Mouse (Mus musculus) regulatory T cell (primary cell): Measurements from ENCODE around the gene Xpo1.

Experiments used
- in situ Hi-C: fragments of 300-600 bp; cut with MboI, MseI; formaldehyde crosslinking; loops from one replicate; pipeline ENCODE4 v1.15.1; 2025; ENCODE audit warnings: high pct_unique_total_duplicates

Xpo1 gene

DNA sequence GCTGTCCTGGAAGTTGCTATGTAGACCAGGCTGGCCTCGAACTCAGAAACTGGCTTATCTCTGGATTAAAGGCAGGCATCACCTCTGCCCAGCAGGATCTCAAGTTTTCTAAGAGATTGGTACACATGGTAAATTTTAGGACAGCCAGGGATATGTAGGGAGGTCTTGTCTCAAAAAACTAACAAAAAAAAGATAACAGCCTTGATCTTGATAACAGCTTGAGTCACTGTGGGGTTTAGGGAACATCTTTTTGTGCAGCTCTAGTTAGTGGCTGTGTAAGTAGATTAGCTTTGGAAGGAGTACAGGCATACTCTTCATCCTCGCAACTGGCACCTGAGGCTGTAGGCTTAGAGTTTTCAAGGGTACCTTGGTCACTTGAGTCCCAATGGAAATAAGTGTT, 41.5 kb downstream of the Xpo1 start:
- in situ Hi-C loops = loop anchor here (5.0 kb wide), 1 partner anchor 35 kb away; no protein-coding TSS in a partner anchor

DNA sequence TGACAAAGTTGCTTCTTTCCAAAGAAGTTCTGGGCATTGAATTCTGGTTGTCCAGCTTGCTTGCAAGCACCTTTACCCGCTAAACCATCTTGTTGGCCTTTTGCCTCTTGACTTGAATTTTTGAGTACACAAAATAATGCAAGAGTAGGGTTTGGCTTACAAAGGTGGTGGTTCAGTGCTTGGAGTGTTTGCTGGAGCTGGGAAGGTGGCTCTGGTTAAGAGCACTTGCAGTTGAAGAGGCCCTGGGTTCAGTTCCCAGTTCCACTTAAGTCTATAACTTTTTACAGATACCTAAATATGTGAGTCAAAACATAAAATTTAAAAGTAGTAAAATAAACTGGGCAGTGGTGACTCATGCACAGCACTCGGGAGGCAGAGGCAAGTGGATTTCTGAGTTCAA, 42.5 kb downstream of the Xpo1 start:
- in situ Hi-C loops = loop anchor here (5.0 kb wide), 1 partner anchor 36 kb away; no protein-coding TSS in a partner anchor

DNA sequence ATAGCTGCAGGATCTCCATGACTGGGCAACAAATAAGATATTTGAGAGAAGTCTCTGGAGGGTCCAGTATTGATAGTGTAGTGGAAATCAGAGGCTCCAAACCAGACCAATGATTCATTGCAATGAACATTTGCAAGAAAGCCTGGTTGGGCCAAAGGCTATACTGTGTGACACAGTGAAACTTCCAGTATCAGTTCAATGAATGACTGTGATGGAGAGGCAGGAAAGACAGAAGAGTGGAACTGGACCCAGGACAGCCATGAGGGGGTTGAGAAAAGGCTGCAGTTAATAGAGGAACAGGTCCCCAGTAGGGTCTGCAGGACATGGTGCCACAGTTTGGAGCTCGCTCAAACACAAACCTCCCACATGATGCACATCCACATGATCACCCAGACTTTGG, 44.1 kb downstream of the Xpo1 start:
- in situ Hi-C loops = loop anchor here (5.0 to 10.0 kb wide), 2 partner anchors 38 to 1725 kb away; partner anchors contain the start of genes Mdh1 and Wdpcp

DNA sequence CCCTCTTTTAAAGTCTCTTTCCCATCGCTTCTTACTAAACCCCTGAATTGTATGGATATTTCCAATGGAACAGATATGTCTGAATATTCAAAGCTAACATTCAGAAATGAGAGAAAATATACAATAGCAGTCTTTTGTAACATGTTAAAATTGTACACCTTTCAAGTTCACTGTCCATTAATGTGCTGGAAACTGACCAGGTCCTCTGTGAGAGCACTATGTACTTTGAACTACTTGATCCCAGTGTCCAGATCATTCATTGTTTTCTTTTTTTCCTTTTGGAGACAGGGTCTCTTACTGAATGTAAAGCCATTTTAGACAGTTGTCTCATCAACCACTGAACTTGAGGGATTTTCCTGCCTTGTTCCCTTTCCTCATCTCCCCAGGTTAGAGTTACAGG, 47.3 kb downstream of the Xpo1 start:
- in situ Hi-C loops = loop anchor here (10.0 kb wide), 1 partner anchor 1728 kb away; the partner anchor contains the start of genes Mdh1 and Wdpcp

DNA sequence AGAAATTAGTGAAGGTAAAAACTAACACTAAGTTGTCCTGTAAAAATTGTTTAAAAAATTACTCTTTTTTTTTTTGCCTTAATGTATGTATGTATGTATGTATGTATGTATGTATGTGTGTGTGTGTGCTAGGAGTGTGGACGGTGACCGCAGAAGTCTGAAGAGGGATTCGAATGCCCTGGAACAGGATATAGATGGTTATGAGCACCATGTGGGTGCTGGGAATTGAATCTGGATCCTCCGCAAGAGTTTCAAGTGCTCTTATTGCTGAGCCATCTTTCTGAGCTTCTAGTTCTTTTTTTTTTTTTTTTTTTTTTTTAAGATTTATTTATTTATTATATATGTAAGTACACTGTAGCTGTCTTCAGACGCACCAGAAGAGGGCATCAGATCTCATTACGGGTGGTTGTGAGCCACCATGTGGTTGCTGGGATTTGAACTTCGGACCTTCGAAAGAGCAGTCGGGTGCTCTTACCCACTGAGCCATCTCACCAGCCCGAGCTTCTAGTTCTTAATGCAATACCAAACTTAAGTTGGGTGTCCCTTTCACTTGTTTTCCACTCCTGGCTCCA, 49.3 kb downstream of the Xpo1 start:
- in situ Hi-C loops = loop anchor here (10.0 kb wide), 1 partner anchor 1730 kb away; the partner anchor contains the start of genes Mdh1 and Wdpcp

DNA sequence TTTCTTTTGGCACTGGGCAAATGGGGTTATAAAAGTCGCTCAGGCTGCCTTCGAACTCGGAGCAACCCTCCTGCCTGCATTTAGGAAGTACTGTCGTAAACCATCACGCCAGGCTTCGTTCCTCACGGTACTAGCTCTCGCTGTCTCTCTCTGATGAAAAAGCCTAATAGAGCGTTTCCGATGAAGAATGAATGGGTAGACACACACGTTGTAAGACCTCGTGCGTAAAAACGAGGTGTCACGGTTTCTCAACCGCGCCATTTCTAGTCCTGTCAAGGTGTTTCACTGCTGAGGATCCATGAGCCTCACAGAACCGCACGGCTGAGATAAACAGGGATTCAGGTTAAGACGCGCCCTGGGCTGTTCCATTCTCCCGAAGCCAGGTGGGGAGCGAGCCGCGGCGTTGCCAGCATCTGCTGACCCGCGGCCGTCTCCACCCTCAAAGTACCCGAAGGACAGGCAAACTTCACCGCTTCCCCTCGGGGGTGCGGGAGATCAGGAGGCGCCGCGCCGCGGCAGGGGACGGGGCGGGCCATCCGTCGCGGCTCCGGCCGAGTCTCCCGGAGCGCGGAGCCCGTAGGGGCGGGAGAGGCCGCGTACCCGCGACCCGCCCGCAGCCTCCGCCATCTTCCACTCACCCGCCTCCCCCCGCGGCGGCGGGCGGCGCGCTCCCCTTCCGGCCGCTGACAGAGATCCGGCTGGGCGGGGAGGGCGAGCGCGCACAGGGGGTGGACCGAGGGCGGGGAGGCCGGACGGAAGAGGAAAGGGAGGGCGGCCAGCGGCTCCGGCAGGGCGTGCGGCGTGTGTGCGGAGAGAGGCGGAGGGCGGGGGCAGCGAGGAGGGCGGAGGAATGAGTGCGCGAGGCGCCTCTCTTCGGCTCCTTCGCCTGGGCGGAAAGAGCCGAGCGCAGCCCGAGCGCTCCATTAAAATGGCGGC, 50.1 kb downstream of the Xpo1 start:
- in situ Hi-C loops = loop anchor here (10.0 kb wide), 1 partner anchor 1731 kb away; the partner anchor contains the start of genes Mdh1 and Wdpcp

DNA sequence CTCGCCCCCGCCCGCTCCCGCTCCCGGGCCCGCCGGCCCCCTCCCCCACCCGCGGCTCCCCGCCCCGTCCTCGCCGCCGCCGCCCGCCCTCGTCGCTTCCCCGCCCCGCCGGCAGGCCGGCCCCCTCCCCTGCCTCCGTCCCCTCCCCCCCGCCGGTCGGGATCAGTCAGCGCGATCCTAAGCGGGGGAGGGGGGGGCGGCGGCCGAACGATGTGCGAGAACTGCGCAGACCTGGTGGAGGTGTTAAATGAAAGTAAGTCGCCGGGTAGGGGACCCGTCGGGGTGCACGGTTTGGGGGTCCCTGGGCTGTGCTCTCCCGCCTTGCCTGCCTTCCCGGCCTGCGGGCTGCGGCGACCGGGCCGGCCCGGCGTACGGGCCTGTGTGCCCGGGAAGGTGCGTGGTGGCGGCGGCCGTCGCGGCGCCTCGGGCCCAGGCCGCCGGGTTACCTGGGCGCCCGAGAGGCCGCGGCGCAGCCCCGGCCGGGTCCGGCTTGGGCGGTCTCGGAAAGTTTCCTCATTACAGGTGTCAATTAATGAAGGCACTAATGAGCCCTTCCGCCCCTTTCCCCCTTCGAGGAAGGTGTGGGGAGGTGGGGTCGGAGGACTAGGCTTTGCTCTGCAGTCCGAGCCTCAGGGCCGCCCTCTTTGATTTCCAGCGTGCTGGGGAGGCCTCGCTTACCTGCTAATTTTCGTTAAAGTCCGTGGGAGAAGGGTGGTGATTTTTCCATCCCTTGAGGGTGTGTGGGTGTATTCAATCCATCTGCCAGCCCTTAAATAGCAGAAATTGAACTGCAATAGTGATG, 51.1 kb downstream of the Xpo1 start, which contains the start of gene Usp34:
Gene Usp34, plus strand, starts transcription at position 132 of the 802 bp plus-strand sequence.
- in situ Hi-C loops = loop anchor here (10.0 kb wide), 1 partner anchor 1732 kb away; the partner anchor contains the start of genes Mdh1 and Wdpcp

DNA sequence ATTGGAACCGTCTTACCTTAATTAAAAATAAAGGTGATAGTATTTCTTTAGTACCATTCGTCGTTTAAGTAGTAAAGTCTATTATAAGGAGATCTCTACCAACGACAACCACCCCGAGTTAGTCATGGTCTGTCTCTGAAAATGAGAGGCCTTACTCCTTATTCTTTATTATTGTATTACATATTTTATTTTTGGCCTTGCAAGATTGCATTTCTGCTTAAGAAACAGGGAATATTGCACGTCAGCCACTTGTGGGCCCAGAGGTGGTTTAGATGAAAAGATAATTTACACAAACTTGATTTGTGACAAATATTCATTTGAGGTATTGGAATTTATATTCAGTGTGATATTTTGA, 51.7 kb downstream of the Xpo1 start:
- in situ Hi-C loops = loop anchor here (10.0 kb wide), 1 partner anchor 1733 kb away; the partner anchor contains the start of genes Mdh1 and Wdpcp

DNA sequence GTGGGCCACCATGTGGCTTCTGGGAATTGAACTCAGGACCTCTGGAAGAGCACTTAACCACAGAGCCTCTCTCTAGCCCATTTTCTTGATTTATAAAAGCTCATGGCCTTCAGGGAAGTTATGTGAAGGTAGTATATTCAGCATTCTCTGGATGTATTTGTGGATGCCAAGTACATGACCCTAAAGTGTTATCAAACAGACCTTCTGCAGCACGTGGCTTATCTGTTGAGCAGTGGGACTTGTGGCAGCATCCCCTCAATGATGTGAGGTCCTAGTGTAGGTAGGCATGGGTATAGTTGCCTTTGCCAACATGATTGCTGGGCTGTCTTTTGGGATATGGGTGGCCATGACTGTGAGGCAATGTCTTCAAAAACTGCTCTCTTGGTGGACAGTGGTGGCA, 57.7 kb downstream of the Xpo1 start:
- in situ Hi-C loops = loop anchor here (5.0 kb wide), 1 partner anchor 546 kb away; no protein-coding TSS in a partner anchor

DNA sequence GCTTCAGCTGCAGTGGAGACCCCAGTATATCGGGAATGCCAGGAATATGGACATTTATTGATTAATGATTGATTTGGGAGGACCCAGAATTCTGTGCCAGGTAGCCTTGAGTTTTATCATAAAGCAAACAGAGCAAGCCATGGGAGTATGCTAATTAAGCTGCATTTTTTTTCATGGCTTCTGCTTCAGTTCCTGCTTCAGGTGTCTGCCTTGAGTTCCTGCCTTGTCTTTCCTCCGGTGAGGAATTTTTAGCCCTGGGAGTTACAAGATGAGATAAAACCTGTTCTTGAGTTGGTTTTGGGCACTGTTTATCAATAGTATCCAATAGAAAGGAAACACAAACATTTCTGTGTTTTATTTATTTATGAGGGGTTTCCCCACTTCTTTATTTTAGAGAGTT, 73.6 kb downstream of the Xpo1 start:
- in situ Hi-C loops = no loop called here

DNA sequence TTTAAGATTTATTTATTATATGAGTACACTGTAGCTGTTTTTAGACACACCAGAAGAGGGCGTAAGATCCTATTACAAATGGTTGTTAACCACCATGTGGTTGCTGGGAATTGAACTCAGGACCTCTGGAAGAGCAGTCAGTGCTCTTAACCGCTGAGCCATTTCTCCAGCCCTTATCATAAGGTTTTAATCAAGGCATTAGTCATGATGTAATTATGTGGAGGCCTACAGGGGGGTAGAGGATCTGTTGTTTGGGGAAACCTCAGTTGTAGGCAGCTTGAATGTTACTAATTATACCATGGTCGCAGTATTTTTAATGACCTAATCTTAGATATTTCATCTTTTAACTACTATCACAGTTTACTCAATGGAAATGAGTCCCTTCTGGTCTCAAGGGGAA, 76.3 kb downstream of the Xpo1 start:
- in situ Hi-C loops = no loop called here

DNA sequence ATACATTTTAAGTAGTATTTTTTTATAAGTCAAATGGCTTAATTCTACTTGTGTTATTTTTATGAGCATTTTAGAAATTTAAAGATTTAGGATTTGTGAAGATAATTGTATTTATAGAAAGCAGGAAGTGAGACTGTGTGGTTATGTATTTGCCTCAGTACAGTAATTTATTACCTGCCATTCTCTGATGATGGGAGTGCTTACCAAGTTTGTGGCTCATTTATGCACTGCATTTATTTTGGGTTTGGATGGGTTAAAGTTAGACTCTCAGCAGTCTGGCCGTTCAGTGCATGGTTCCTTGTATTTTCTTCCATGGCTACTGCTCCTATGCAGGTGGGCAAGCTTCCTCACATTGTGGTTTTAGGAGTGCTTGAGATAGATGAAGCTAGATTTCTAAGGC, 79.3 kb downstream of the Xpo1 start:
- in situ Hi-C loops = no loop called here
